Mouse (Mus musculus): ENCODE measurements around the gene Plekhg1.

- TF ChIP-seq CTCF (conservative IDR thresholded peaks at IDR 0.05 in 1 of 2, IDR thresholded peaks at IDR 0.05 in 1 of 2; ENCODE audit: low read depth in 2 of 2, low read length in 2 of 2) (no peak), MAX (IDR thresholded peaks at IDR 0.05; ENCODE audit: low read length) (no peak), POLR2A (IDR thresholded peaks at IDR 0.05; ENCODE audit: low read depth, low read length) (no peak), MYC (IDR thresholded peaks at IDR 0.05; ENCODE audit: low read depth, low read length) (no peak), IRF4 (IDR thresholded peaks at IDR 0.05; ENCODE audit: low read depth, low read length) (no peak), JUND (conservative IDR thresholded peaks at IDR 0.05; ENCODE audit: low read depth, low read length) (no peak), RCOR1 (conservative IDR thresholded peaks at IDR 0.05; ENCODE audit: low read depth, low read length) (no peak), ZKSCAN1 (IDR thresholded peaks at IDR 0.05; ENCODE audit: borderline replicate concordance, low read depth, low read length) (no peak), GABPA (IDR thresholded peaks at IDR 0.05; ENCODE audit: insufficient replicate concordance, low read depth, low read length) (no peak), ETS1 (conservative IDR thresholded peaks at IDR 0.05; ENCODE audit: low read depth, low read length) (no peak), CHD2 (IDR thresholded peaks at IDR 0.05; ENCODE audit: low read length) (no peak), UBTF (IDR thresholded peaks at IDR 0.05; ENCODE audit: low read depth, low read length) (no peak), ZC3H11A (IDR thresholded peaks at IDR 0.05; ENCODE audit: low read depth, low read length) (no peak)
These were observed 9.8 kb upstream of the Plekhg1 start for GRCm38 (mm10) chr10:3730314-3730713.
